Mouse (Mus musculus): ENCODE measurements at regions not wholly inside any gene's neighbourhood (a gene's known extent, or its start where the extent isn't known, plus 50 kb on each side); places are given as distances from the start of the nearest gene placed in this dataset.
"Not testable (repeated sequence)": the region's sequence is repeated elsewhere in the genome, so short reads cannot be mapped to it uniquely, and the experiment has no call there.

GRCm38 (mm10) chr10:85731163-85731562 lies 98.1 kb upstream of the Pwp1 start:
- DNase-seq (ENCODE audit: low spot score): not testable (repeated sequence)

DNA sequence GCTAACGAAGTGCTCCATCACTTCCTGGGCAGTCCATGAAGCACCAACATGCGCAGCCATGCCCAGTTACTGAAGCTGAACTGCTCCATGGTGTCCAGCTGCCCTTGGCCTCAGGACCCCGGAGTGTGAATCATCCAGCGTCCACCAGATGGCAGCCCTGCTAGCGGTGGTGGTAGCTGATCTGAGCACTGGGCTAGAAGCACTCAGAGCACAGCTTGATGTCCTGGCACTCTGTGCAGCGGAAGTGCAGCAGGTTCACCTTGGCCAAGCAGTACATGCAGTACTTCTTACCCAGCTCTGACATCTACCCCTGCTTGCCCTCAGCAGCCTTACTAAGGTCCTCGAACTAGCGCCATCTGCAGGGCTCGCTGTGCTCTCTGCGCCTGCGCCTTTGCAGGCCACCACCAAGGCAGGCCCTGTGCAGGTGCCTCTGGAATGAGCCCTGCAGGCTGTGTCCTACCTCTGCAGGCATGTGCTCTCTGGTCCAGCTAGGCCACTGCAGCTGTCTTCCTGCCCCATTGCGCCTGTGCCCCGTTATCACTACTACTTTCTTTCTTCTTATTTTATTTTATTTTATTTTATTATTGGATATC lies 97.4 kb upstream of the Pwp1 start:
- not testable (repeated sequence) for DNase-seq (ENCODE audit: low spot score)

DNA sequence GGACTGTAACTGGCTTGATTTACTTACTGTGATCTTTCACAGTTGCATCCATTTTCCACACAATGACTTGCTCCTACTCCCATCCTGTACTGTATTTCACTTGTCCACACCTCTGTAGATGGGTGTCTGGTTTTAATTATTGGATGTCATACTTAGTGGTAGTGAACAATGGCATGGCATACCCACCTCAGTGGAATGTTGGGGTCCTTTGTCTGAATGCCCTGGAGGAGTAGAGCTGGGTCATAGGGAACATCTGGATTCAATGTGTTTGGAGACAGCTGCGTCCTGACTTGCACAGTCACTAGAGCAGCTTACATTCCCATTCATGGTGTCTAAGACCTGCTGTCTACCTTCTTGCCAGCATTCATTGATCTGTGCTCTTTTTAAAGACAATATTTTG lies 91.5 kb upstream of the Pwp1 start:
- peak; percentile 45 for DNase-seq (ENCODE audit: low spot score)

DNA sequence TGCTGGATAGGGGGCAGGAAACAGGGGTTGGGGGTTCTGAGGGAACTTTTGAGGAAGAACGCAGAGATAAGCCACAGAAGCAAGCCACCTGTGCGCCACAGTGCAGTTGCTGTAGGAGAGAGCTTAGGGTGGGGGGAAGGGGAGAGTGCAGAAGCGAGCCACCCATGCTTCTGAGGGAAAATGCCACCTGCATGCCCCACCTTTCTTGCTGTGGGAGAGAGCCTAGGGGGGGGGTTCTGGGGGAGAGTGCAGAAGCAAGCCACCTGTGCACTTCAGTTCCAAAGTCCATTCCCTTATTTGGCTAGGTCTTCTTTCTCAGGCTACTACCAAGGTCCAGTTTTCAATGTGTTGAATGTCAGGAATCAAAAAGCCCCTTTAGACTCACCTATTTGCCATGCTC lies 90.3 kb upstream of the Pwp1 start:
- DNase-seq (ENCODE audit: low spot score): no peak

GRCm38 (mm10) chr10:85739565-85739964 lies 89.7 kb upstream of the Pwp1 start:
- DNase-seq (ENCODE audit: low spot score): not testable (repeated sequence)

DNA sequence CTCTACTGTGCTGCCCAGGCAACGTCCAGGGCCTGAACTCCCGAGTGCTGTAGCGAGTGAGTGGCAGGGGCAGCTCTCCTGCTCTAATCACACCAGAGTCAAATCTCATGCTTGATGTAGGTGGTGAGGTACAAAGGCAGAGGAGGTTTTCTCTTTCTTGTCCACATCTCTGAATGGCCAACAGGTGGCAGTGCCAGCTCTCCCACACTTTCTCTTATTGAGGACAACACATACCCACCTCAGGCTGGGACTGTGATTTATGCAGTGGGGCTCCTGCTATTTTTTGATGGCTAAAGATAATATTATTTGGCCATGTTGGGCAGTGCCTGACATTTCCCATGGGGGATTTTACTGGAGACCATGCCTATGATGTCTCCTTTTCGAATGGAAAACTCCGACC lies 87.3 kb upstream of the Pwp1 start:
- DNase-seq (ENCODE audit: low spot score): no peak

- DNase-seq (ENCODE audit: low spot score): not testable (repeated sequence)
Measured at GRCm38 (mm10) chr10:85745390-85745789, 83.9 kb upstream of the Pwp1 start.

- not testable (repeated sequence) for DNase-seq (ENCODE audit: low spot score)
Measured at GRCm38 (mm10) chr10:85745818-85746217, 83.5 kb upstream of the Pwp1 start.

- not testable (repeated sequence) for DNase-seq (ENCODE audit: low spot score)
Measured at GRCm38 (mm10) chr10:85749549-85749948, 79.7 kb upstream of the Pwp1 start.

DNA sequence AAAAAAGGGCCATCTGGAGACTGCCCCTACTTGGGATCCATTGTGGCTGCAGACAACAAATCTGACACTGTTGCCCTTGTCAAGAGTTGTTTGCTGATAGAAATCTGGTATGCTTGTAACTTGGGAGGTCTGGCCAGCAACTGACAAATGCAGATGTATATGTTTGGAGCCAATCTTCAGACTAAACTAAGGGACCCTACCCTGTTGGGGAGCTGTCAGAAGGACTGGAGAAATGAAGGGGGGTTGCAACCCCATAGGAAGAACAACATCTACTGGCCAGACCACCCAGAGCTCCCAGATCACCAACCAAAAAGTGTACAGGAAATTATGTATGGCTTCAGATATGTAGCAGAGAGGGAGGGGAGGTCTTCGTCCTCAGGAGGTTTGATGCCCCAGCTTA lies 54.3 kb upstream of the Pwp1 start:
- DNase-seq (ENCODE audit: low spot score): no peak
